Mouse (Mus musculus) lung, postnatal 0 days (tissue): ENCODE data around the gene Syce2.

Experiments used
- CTCF ChIP-seq: IDR thresholded peaks from 2 replicates; pipeline ENCODE4 v1.5.1; 2016; ENCODE audit warnings: antibody characterized with exemption, mild to moderate bottlenecking
- EP300 ChIP-seq: IDR thresholded peaks from 2 replicates; pipeline ENCODE4 v1.6.1; 2016; ENCODE audit warnings: antibody characterized with exemption, mild to moderate bottlenecking, control low read depth

GRCm38 (mm10) chr8:84936962-84937546, 65.1 kb downstream of the Syce2 start, which contains the start of gene Mast1:
- TF ChIP-seq CTCF (peak; percentile 61), EP300 (no peak)
